Mouse (Mus musculus) liver, postnatal 0 days (tissue): ENCODE data around the gene Slc16a7.

Experiments used
- CTCF ChIP-seq: sonication (generic); IDR thresholded peaks from 2 replicates; pipeline ENCODE4 v1.5.1; 2016; ENCODE audit warnings: antibody characterized with exemption, low read depth
- EP300 ChIP-seq: IDR thresholded peaks from 2 replicates; pipeline ENCODE4 v1.6.1; 2016; ENCODE audit warnings: antibody characterized with exemption, low read depth, mild to moderate bottlenecking

DNA sequence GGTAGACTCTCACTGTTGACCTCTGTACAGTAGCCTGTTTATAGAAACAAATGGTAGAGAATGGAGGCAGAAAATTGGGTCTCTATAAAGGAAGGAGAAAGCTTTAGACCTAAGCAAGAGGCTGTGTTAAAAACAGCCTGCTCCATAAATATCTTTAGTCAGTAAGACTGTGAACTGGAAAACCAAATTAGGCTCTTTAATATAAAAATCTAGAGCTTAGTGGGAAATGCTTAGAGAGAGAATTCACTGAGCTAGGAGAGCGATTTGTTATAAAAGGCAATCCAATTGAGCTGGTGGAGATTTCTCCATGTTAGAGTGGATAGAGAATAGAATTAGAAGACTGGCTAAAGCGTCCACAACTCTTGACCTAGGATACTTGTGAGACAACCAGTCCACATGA lies 211.5 kb downstream of the Slc16a7 start:
- TF ChIP-seq CTCF, result no peak
- TF ChIP-seq EP300, result no peak
